Mouse (Mus musculus) erythroblast, embryonic 14.5 days (primary cell): ENCODE results near the gene Sapcd1.

Experiments used
- GATA1 ChIP-seq: IDR thresholded peaks from 2 replicates; pipeline ENCODE4 v1.6.1; 2012; ENCODE audit warnings: low read length, inconsistent platforms, mixed read lengths
- TAL1 ChIP-seq: IDR thresholded peaks from 3 replicates; pipeline ENCODE4 v1.6.1; 2012; ENCODE audit warnings: low read length, inconsistent platforms, mixed read lengths

DNA sequence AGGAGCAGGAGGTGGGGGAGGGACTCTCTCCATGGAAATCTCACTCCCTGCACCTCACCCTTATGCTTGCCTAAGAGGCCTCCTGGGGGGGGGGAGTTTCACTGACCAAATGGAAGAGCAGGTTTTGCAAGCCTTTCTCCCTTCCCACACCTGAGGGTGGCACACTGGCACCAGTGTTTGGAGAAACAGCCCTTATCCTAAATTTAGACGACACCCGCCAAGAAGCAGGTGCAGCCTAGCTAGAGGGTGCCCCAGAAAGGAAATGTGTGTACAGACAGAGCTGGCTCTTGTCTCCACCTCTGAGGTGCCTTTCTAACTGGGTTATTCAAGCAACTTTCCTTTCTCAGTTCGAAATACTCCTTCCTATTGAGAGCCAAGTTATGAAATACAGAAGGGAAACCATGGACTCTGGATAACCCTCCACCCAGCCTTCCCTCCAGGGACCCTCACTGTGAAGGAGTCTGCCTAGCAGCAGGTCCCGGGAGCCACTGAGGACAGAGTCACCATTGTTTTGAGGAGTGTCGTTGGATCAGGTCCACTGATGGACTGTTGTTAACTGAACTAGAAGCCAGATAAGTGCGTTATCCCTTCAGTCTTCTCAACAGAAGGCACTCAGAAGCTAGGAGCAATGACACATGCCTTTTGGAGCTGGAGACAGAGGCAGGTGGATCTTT is 42.9 kb upstream of the Sapcd1 start:
- TF ChIP-seq GATA1 = no peak
- TF ChIP-seq TAL1 = no peak
